Mouse (Mus musculus): ENCODE data around the gene Gm28729.

GRCm38 (mm10) chr9:96502856-96503610 lies 22.0 kb downstream of the Gm28729 start:
- TF ChIP-seq CTCF (IDR thresholded peaks at IDR 0.05; ENCODE audit: low read depth, low read length) = no peak
- no peak for TF ChIP-seq POLR2AphosphoS5 (IDR thresholded peaks at IDR 0.05; ENCODE audit: insufficient replicate concordance, low read depth, low read length)
- TF ChIP-seq GATA2 (IDR thresholded peaks at IDR 0.05; ENCODE audit: borderline replicate concordance, low read depth, low read length) = no peak
- TF ChIP-seq TAL1 (conservative IDR thresholded peaks at IDR 0.05; ENCODE audit: low read depth, low read length) = no peak
